Mouse (Mus musculus): ENCODE measurements at regions not wholly inside any gene's neighbourhood (a gene's known extent, or its start where the extent isn't known, plus 50 kb on each side); places are given as distances from the start of the nearest gene placed in this dataset.

GRCm38 (mm10) chr1:55897572-55897971 lies 491.9 kb downstream of the Plcl1 start:
- Histone ChIP-seq H3K27me3 (no peaks in the 10 kb centered on the region), H3K4me1 (peaks cover 7% of the 10 kb centered on the region), H3K9ac (replicated peaks) (no peak overlapping the region), H3K27ac (replicated peaks) (0 out of 2 replicates have a peak overlapping the region, but pooled peaks have one; percentile 11), H3K4me3 (no peak overlapping the region), H3K36me3 (no peaks in the 10 kb centered on the region), H3K4me2 (replicated peaks) (no peak overlapping the region), H3K9me3 (no peaks in the 10 kb centered on the region)
- WGBS, result 60% methylated on average over 2 of the region's 2 CpGs
- ATAC-seq (replicated peaks), result no peak

- 16% methylated on average over 3 of the region's 3 CpGs for WGBS
Measured at GRCm38 (mm10) chr1:55898031-55898430, 492.3 kb downstream of the Plcl1 start.

GRCm38 (mm10) chr1:55900033-55900432 lies 494.3 kb downstream of the Plcl1 start:
- ATAC-seq (replicated peaks), result peak; percentile 74
- Histone ChIP-seq H3K36me3 (no peaks in the 10 kb centered on the region), H3K4me3 (no peak overlapping the region), H3K9me3 (no peaks in the 10 kb centered on the region), H3K4me1 (peaks cover 7% of the 10 kb centered on the region), H3K27ac (replicated peaks) (peak overlapping the region; percentile 72), H3K27me3 (no peaks in the 10 kb centered on the region), H3K9ac (replicated peaks) (no peak overlapping the region), H3K4me2 (replicated peaks) (no peak overlapping the region)
- WGBS, result 59% methylated on average over 3 of the region's 3 CpGs

More at GRCm38 (mm10) chr1:55898031-55898430, 492.3 kb downstream of the Plcl1 start:
- Histone ChIP-seq H3K9me3 (no peaks in the 10 kb centered on the region), H3K27ac (replicated peaks) (no peak overlapping the region), H3K27me3 (no peaks in the 10 kb centered on the region), H3K4me3 (no peak overlapping the region), H3K4me2 (replicated peaks) (no peak overlapping the region), H3K36me3 (no peaks in the 10 kb centered on the region), H3K9ac (replicated peaks) (no peak overlapping the region), H3K4me1 (peaks cover 7% of the 10 kb centered on the region)
- no peak for ATAC-seq (replicated peaks)

- 93% methylated on average over 3 of the region's 3 CpGs for WGBS
- Histone ChIP-seq H3K27ac (replicated peaks) (no peak overlapping the region), H3K9me3 (no peaks in the 10 kb centered on the region), H3K4me2 (replicated peaks) (no peak overlapping the region), H3K4me3 (no peak overlapping the region), H3K27me3 (no peaks in the 10 kb centered on the region), H3K4me1 (no peaks in the 10 kb centered on the region), H3K9ac (replicated peaks) (no peak overlapping the region), H3K36me3 (no peaks in the 10 kb centered on the region)
- ATAC-seq (replicated peaks), result no peak
Measured at GRCm38 (mm10) chr1:55903177-55903576, 497.5 kb downstream of the Plcl1 start.

- H3K4me2 ChIP-seq (replicated peaks), result no peak overlapping the region
- WGBS, result 93% methylated on average over 2 of the region's 2 CpGs
- H3K36me3 ChIP-seq, result no peaks in the 10 kb centered on the region
- H3K4me1 ChIP-seq, result no peaks in the 10 kb centered on the region
- no peak overlapping the region for H3K4me3 ChIP-seq
- H3K9ac ChIP-seq (replicated peaks), result no peak overlapping the region
- no peaks in the 10 kb centered on the region for H3K9me3 ChIP-seq
- no peak for ATAC-seq (replicated peaks)
- H3K27ac ChIP-seq (replicated peaks), result no peak overlapping the region
- H3K27me3 ChIP-seq, result no peaks in the 10 kb centered on the region
Measured at GRCm38 (mm10) chr1:55904571-55904970, 498.9 kb downstream of the Plcl1 start.

GRCm38 (mm10) chr1:55905232-55905631 lies 499.5 kb downstream of the Plcl1 start:
- H3K4me2 ChIP-seq (replicated peaks), result no peak overlapping the region
- no peaks in the 10 kb centered on the region for H3K27me3 ChIP-seq
- H3K9me3 ChIP-seq, result no peaks in the 10 kb centered on the region
- H3K4me1 ChIP-seq, result no peaks in the 10 kb centered on the region
- no peak overlapping the region for H3K4me3 ChIP-seq
- no peaks in the 10 kb centered on the region for H3K36me3 ChIP-seq
- 97% methylated on average over 4 of the region's 4 CpGs for WGBS
- H3K9ac ChIP-seq (replicated peaks), result no peak overlapping the region
- H3K27ac ChIP-seq (replicated peaks), result no peak overlapping the region
- no peak for ATAC-seq (replicated peaks)

GRCm38 (mm10) chr1:55910024-55910423 lies 504.3 kb downstream of the Plcl1 start:
- H3K4me2 ChIP-seq (replicated peaks), result no peak overlapping the region
- no peaks in the 10 kb centered on the region for H3K9me3 ChIP-seq
- H3K4me3 ChIP-seq, result no peak overlapping the region
- H3K27ac ChIP-seq (replicated peaks), result no peak overlapping the region
- WGBS, result 82% methylated on average over 2 of the region's 2 CpGs
- H3K36me3 ChIP-seq, result no peaks in the 10 kb centered on the region
- H3K27me3 ChIP-seq, result no peaks in the 10 kb centered on the region
- no peak overlapping the region for H3K9ac ChIP-seq (replicated peaks)
- peaks cover 13% of the 10 kb centered on the region for H3K4me1 ChIP-seq
- no peak for ATAC-seq (replicated peaks)

- H3K9me3 ChIP-seq, result no peaks in the 10 kb centered on the region
- no peak overlapping the region for H3K27ac ChIP-seq (replicated peaks)
- H3K27me3 ChIP-seq, result no peaks in the 10 kb centered on the region
- 6% methylated on average over 3 of the region's 3 CpGs for WGBS
- no peaks in the 10 kb centered on the region for H3K36me3 ChIP-seq
- peak; percentile 46 for ATAC-seq (replicated peaks)
- H3K4me1 ChIP-seq, result peaks cover 23% of the 10 kb centered on the region
- H3K4me2 ChIP-seq (replicated peaks), result no peak overlapping the region
- no peak overlapping the region for H3K9ac ChIP-seq (replicated peaks)
- H3K4me3 ChIP-seq, result no peak overlapping the region
Measured at GRCm38 (mm10) chr1:55914284-55914683, 508.6 kb downstream of the Plcl1 start.

- whole genome bisulfite sequencing, result 42% methylated on average over 11 of the region's 11 CpGs
- Histone ChIP-seq H3K4me2 (replicated peaks) (no peak overlapping the region), H3K36me3 (no peaks in the 10 kb centered on the region), H3K4me3 (no peak overlapping the region), H3K9me3 (no peaks in the 10 kb centered on the region), H3K9ac (replicated peaks) (no peak overlapping the region), H3K27me3 (no peaks in the 10 kb centered on the region), H3K27ac (replicated peaks) (0 out of 2 replicates have a peak overlapping the region, but pooled peaks have one; percentile 37), H3K4me1 (peaks cover 23% of the 10 kb centered on the region)
- no peak for ATAC-seq (replicated peaks)
Measured at GRCm38 (mm10) chr1:55915940-55916339, 510.2 kb downstream of the Plcl1 start.

- Histone ChIP-seq H3K9ac (replicated peaks) (no peak overlapping the region), H3K27ac (replicated peaks) (peak overlapping the region; percentile 57), H3K4me1 (peaks cover 20% of the 10 kb centered on the region), H3K9me3 (no peaks in the 10 kb centered on the region), H3K4me3 (no peak overlapping the region), H3K27me3 (no peaks in the 10 kb centered on the region), H3K4me2 (replicated peaks) (no peak overlapping the region), H3K36me3 (no peaks in the 10 kb centered on the region)
- ATAC-seq (replicated peaks), result no peak; the same call in 1 of the 2 replicates
Measured at GRCm38 (mm10) chr1:55919516-55919915, 513.8 kb downstream of the Plcl1 start.

GRCm38 (mm10) chr1:55946786-55947549 lies 541.2 kb downstream of the Plcl1 start:
- ATAC-seq (replicated peaks), result no peak
- H3K4me2 ChIP-seq (replicated peaks), result no peak overlapping the region
- H3K4me1 ChIP-seq, result no peaks in the 10 kb centered on the region
- H3K4me3 ChIP-seq, result no peak overlapping the region
- H3K9ac ChIP-seq (replicated peaks), result no peak overlapping the region
- no peaks in the 10 kb centered on the region for H3K36me3 ChIP-seq
- no peaks in the 10 kb centered on the region for H3K9me3 ChIP-seq
- 79% methylated on average over 3 of the region's 3 CpGs for WGBS
- no peak overlapping the region for H3K27ac ChIP-seq (replicated peaks)
- H3K27me3 ChIP-seq, result no peaks in the 10 kb centered on the region

- no peaks in the 10 kb centered on the region for H3K4me1 ChIP-seq
- no peak overlapping the region for H3K9ac ChIP-seq (replicated peaks)
- WGBS, result 75% methylated on average over 5 of the region's 5 CpGs
- H3K36me3 ChIP-seq, result no peaks in the 10 kb centered on the region
- H3K27me3 ChIP-seq, result no peaks in the 10 kb centered on the region
- no peaks in the 10 kb centered on the region for H3K9me3 ChIP-seq
- ATAC-seq (replicated peaks), result no peak
- no peak overlapping the region for H3K4me3 ChIP-seq
- no peak overlapping the region for H3K27ac ChIP-seq (replicated peaks)
- no peak overlapping the region for H3K4me2 ChIP-seq (replicated peaks)
Measured at GRCm38 (mm10) chr1:55947618-55948283, 542.0 kb downstream of the Plcl1 start.

Data from forebrain, embryonic 15.5 days (tissue).